Mouse (Mus musculus): ENCODE measurements at regions not wholly inside any gene's neighbourhood (a gene's known extent, or its start where the extent isn't known, plus 50 kb on each side); places are given as distances from the start of the nearest gene placed in this dataset.

DNA sequence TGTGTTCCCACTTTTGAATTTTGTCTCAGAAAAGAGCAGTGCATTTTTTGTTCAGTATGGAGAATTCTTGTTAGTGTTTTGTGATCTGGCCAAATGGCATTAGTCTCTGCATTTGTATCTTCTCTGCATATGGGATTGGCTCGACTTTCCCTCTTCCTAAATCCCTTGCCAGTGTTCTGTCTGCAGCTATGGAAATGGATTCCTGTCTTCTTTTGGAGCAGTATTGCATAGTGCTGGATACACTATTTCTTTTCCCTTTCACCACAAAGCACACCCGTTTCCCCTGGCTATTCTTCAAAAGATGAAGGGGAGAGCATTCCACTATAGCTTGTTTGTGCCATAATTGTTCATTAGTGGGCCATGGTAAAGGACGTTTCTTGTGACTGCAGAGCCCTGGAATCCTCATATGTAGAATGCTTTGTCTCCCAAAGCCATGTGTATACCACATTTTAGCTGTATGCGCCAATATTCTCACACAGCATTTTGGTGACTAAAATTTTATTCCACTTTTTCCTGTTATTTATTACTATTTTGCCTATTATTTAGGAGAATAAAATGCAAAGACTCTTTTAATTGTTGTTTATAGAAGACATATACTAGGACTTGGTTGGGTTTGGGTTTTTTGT lies 197.8 kb downstream of the Hs3st1 start:
- DNase-seq = no peak

DNA sequence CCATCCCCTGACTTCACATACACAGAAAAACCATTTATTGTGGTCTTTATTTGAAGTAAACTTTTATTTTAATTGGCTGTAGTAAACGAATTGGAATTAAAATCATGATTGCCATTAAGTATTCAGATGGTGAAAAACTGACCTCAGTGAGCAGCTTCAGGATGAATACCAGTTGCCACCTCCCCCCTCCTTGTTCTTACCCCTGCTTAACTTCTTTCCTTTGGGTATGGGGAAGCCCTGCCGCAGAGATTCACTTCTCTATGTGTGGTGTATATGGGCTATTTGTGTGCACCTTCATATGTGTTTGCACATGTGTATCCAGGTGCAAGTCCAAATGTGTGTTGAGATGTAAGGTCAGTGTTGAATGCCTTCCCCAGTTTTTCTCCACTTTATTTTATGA lies 218.2 kb downstream of the Hs3st1 start:
- no peak for DNase-seq

DNA sequence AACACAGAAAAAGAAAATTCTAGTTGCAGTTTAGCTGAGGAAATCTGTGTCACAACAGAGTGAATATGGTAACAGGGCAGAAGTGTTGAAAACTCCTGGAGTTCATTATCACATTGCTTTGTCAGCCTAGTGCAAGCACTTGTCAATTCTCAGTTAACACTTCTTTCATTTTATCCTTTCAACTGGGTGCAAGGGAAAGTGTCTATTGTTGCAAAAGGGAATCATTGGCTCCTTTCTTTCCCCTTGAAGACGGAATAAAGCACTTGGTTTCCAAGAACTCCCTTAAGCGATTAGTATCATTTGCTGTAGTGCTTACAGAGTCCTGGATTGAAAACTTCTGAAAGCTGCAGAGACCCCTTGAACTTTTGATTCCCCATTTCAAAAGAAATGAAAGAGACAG lies 218.9 kb downstream of the Hs3st1 start:
- DNase-seq = no peak

- no peak for DNase-seq
These were observed 245.0 kb downstream of the Hs3st1 start for GRCm38 (mm10) chr5:39510246-39510645.

DNA sequence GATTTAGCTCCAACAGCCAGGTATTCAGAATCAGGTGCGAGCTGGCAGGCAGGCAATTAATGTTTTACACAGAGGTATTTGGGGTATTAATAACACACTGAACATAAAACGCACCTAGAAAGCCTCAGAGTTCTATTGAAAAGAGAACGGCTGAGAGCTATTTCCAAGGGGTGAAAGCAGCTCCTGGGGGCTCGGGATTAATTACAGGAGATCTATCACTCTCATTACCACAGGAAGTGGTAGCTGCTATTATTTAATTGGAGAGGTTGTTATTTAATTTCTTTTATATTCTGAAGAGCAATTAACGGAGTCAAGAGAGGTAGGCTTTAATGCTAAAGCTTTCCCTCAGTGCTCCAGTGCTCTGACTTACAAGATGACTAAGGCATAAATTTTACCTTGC lies 272.5 kb downstream of the Hs3st1 start:
- no peak for DNase-seq

GRCm38 (mm10) chr5:39458116-39458525 lies 297.2 kb downstream of the Hs3st1 start:
- no peak for DNase-seq

DNA sequence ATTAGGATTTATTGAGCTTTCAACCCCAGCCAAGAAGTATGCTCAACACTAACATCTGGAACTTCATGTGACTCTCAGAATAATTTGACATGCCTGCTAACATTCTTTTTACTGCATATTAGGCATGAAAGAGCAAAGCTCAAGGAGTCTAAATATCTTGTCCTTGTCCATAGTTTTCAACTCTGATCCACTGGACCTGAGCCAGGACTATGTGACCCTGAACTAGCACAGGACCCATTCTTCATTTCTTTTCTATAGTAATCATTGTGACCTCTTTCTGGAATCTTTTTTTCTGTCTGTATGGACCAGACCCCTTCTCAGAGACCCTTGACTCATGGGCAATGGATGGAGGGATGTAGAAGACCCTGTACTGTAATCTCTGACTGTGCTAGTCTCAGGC lies 301.6 kb downstream of the Hs3st1 start:
- no peak for DNase-seq

DNA sequence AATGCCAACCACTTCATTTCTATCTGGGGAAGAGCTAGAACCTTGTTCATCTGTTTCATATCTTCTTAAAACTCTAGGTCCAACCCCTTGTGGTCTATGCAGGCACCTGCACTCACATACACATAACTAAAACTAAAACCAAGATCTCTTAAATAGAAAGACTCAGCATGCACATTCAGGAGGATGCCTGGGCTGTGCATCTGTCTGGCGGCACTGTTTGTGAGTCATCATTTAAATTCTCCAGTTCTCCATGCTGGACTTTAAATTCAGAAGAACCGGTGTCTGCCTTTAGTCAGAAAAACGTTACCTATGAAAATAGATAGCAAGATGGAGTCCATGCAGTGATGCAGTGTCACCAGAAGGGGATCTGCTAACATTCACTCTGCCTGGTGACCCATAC lies 314.5 kb downstream of the Hs3st1 start:
- no peak for DNase-seq

DNA sequence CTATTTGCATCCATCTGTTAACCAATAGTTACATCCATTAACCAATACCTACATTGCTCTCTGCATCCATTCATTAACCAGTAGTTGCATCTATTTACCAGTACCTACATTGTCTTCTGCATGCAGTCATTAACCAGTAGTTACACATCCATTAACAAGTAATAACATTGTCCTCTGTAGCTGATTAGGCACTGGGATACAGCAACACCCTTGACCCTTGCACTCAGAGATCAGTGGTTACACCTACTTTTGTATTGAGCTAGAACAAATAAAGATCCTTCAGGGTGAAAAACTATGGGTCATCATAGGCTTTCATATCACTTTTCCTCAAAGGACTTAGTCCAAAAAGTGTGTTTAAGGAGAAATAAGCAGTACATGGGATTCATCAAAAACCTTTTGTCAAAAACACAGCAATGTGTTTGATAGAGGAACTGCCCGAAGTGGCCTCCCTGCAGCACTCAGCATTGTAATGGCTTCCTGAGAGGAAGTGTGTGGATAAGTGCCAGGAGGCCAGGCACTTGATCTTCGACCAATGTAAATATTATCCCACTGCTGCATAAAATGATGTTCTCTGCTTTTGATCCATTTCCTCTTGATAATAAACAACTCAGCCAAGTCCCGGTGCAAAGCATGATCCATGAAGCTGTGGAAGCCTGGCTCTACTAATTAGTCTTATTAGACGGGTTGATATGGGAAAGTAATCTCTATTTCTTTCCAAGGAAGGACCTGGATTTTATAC lies 317.6 kb downstream of the Hs3st1 start:
- DNase-seq = peak; percentile 97

DNA sequence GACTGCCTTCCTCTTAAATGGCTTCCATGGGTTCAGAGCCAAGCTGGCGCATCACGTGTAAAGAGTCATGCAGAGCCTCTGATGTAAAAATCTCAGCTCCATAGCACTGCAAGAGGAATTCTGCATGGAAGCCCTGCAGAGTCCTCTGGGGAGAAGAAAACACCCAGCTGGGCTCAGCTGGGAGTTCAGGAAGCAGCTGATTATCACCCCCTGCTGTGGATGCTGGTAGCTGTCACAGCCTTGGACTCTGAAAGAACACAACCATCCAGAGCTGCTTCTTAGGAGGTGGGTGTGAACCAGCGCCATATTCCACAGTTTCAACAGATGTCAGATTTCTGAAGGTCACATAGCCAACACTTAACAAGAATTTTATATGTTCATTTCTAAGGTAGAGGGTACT lies 329.2 kb downstream of the Hs3st1 start:
- DNase-seq = peak; percentile 94

- no peak for DNase-seq
These were observed 331.6 kb downstream of the Hs3st1 start for GRCm38 (mm10) chr5:39423720-39424119.

DNA sequence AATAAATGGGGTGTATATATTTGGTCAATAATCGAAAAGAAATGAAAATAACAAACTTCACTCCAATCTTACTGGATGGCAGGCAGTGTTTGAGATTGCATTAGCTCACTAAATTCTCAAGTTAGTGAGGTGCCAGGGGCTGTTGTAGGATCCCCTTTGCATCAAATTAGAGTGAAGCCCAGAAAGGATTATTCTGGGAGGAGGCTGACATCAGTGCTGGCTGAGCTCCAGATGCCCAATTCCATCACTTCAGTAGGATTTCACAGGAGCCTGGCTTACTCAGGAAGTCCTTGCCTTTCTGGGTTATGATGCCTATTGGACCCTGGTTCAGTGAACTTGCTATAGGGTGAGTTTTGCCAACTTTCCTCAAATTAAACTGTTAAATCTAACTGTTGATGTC lies 336.5 kb downstream of the Hs3st1 start:
- DNase-seq = no peak

DNA sequence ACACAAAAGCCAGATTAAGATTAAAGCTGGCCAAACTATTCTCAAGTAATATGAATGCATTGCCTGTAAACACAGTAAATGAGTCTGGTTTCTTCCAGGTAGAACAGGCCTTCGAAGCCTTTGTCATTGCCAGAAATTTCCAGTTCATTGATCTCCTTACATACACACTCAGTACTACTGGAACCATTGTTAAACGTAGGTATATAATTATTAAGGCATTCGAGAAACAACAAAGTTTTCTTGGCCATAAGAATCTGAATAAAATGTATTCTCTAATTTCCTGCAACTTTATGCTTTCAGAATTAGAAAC lies 337.5 kb downstream of the Hs3st1 start:
- no peak for DNase-seq

DNA sequence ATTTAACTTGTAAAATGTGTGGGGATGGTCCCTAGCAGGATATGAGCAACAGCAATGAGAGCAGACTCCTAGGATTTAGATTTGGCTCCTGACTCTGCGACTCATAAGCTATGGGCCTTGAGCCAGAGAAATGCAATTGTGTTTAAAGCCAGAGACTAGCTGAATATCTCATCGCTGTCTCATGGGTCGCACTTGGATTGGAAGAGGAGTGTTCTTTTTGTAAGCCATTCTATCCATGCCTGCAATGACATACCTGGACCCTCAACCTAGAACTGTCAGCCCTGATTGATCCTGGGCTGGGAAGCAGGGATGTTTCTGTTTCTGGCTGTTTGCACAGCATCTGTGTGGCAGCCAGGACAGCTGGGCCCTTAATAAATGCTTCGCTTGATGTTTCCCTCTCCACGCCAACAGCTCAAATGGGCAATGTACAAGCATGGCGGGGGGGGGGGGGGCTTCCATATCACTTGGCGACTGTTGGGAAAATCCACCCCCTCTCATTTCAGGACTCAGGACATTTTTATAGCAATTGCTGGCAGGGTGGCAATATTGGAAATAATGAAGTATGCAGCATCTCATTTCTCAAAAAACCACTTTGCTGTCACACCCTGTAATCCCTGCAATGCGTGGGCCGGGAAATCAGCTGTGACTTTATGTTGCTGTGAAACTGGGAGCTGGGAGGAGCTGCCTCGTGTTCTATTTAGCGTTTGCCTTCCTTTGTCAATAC lies 338.0 kb downstream of the Hs3st1 start:
- peak; percentile 85 for DNase-seq

DNA sequence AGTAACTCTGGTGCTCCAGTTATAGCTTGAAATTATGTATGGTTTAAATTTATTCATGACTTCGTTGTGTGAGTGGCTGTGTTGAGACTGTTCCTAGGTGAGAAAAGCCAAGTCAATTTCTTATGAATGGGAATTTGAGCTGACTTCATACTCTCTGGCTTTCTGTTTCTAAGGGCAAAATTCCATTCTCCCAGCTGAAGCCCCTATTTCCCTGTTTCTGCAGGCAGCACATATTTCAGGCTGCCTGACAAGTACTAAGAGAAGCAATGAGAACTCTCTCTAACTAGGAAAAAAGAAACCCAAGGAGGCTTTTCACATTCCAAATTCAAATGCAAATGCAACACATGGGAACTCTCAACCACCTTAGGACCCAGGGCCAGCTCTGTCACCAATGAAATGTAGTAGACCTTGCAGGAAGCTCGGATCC lies 338.7 kb downstream of the Hs3st1 start:
- DNase-seq = no peak

DNA sequence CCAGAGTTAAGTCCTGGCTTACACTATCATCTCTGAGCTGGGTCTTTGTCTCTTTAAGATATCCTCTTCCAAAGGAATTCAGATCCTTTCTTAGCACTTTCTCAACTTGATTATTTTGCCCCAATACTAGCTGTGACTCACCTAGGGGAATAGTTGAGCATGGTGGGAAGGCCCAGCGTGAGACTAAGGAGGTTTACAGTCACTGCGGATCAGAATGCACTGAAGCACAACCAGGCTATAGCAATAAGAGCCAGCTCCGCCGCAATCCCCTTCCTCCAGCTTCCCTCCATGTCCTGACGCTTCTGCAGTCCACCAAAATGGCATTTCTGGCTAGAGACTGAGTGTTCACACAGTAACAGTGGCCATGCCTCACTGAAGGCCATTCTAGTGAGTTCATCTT lies 342.5 kb downstream of the Hs3st1 start:
- no peak for DNase-seq

DNA sequence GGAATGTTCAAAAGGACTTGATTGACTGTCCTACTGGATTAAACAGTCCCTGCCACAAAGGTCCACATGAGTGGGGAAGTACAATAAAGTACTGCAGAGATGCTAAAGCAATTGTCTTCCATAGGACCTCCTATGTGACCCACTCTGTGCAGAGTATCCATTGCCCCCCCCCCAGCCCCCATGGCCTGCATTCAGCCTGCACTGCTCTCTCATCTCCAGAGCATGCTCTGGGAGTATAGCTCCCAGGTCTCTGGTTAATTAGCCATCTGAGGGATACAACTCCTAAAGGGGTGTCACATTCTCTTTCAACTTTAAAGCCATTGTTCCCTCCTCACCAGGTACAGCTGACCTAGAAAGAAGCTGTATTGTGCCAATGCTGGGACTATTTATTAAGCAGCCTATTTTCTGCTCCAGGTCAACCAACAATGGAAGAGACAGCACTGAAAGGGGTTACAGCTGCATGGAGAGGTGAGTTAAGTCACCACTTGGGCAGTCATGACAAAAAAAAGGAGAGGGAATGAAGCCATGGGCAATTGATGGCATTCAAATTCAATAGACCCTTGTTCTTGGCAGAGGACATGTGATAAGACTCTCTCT lies 364.8 kb downstream of the Hs3st1 start:
- no peak for DNase-seq

DNA sequence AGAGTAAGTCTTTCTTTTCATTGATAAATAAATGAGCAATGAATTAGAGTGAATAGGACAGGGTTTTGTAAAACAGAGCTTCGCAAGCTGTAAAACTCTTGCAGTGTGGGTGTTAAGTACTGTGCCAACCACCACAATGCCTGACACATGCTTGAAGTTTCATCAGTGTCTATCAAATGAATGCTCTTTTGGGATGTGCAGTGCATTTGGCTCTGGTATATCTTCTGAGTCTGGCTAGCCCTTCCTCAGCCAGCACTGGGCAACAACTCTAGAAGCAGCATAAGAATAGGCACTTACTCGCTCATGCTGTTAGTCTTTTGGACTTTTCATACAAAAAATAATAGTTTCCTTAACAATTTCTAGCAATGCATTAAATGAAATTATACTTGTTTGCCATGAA lies 370.9 kb downstream of the Hs3st1 start:
- no peak for DNase-seq

GRCm38 (mm10) chr5:39374199-39374598 lies 381.1 kb downstream of the Hs3st1 start:
- DNase-seq = no peak

DNA sequence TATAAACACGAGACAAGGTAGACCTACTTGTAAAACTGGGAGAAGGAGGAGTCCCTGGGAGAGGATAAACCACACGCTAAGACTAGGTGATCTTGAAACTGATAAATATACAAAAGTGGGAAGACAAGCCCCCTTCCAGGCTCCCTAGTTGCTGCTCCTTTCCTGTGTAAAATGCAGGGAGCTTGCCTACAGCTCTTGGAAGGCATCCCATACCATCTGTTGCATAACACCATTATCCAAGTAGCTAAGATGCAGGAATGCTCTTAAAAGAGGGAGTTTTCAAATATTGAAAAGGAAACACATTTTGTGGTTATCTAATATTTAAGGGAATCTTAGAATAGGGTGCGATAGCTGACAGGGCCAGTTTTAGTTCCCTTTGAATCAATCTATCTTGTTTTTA lies 406.6 kb downstream of the Hs3st1 start:
- no peak for DNase-seq

DNA sequence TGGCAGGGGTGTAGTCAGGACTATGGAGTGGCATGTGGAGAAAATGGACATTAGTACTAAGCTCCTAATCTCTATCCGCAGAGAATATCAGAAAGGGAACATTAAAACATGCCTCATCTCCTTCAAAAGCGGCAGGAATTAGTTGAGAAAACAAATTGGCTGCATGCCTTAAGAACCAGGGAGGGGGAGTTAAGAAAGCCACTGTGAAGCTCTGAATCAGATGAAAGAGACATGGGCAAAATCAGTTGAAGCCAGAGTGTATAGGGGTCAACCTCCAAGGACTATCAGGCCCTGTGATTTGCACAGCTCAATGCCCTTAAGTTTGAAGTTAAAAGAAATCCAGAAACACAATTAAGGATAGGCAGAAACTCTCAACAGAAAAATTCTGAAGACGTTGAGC lies 408.3 kb downstream of the Hs3st1 start:
- no peak for DNase-seq

DNA sequence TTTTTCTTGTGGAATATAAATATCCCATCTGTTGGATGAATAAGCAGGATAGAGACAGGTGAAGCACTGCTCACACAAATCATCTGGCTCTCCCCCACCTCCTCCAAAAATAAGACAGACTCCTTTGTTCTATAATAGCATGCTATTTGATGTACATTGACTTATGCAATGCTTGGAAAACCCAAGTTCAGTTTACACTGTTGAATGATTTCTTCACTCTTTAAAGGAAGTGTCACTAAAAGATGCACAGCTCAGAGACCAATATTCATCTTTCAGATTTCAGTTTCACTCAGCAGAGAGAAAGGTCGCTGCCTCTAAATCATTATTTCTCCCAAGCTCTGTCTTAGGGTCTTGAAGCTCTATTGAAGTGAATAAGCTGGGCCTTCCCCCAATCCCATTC lies 417.4 kb downstream of the Hs3st1 start:
- no peak for DNase-seq

DNA sequence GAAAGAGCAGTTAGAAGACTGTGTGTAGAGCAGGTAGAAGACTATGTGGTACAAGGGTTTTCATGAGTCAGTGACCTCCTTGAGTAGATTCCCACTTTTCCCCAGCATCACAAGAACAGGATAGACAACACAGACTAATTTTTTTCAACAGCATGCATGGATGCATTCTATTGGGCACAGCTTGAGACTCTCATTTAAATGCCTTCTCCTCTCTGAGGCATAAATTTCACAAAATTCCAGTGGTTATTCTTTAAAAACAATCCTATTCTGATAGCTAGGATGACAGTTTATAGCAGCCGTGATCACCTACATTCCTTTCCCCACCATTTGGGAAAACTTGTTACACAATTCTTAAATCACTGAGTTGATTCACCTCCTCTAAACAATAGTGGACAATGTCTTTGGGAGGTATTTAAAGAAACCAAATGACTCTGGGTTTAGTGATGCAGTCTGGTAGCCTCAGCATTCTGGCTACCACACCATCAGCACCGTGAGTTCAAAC lies 418.7 kb downstream of the Hs3st1 start:
- no peak for DNase-seq

GRCm38 (mm10) chr5:39335321-39335720 lies 420.0 kb downstream of the Hs3st1 start:
- no peak for DNase-seq
